Mouse (Mus musculus): ENCODE measurements around the gene Pts. TPM values are rescaled to one million over a fixed set of nuclear protein-coding genes. Genes with fewer than 3 reads are reported as not detected.

Gene Pts
- 44.6 and 48.9 TPM in 2 replicates for polyA plus RNA-seq (2015; fragmentation: Nextera tagmentation; extraction: Ambion mirVana)

- H3K9me3 ChIP-seq (ENCODE audit: low read length) = no peaks in the 10 kb centered on the region
- no peaks in the 10 kb centered on the region for H3K27me3 ChIP-seq (ENCODE audit: insufficient read depth, low read length)
- DNase-seq = peak; percentile 99
- ATAC-seq = peak; percentile 99
- H3K4me1 ChIP-seq (ENCODE audit: insufficient read depth) = peaks cover 11% of the 10 kb centered on the region; the same call in 1 of the 2 replicates
- peak within 1 kb of the TSS; percentile 90 for H3K4me2 ChIP-seq (ENCODE audit: low read depth, low read length)
- H3K36me3 ChIP-seq (replicated peaks; ENCODE audit: insufficient read depth, low read length) = peaks cover 11% of the 10 kb centered on the region; the same call in 1 of the 2 replicates
- peak within 1 kb of the TSS; percentile 70 for H3K4me3 ChIP-seq (ENCODE audit: low read depth, low read length)
- peak within 1 kb of the TSS; percentile 76 for H3K27ac ChIP-seq (ENCODE audit: low read depth)
- 1% methylated on average over 54 of the region's 54 CpGs for WGBS (ENCODE audit: insufficient replicate concordance)
- H3K9ac ChIP-seq (replicated peaks) = peak within 1 kb of the TSS; percentile 71
- peak; percentile 94 for TF ChIP-seq CTCF (IDR thresholded peaks at IDR 0.05; ENCODE audit: low read depth)
- no peak for TF ChIP-seq EP300 (IDR thresholded peaks at IDR 0.05; ENCODE audit: low read depth)
Measured at GRCm38 (mm10) chr9:50528293-50528892, at the start of gene Pts. TSS of gene Pts (minus strand) at chr9:50528724.

GRCm38 (mm10) chr9:50569599-50570525 lies 41.3 kb upstream of the Pts start:
- Histone ChIP-seq H3K9ac (replicated peaks) (no peak overlapping the region), H3K4me1 (ENCODE audit: insufficient read depth) (no peaks in the 10 kb centered on the region), H3K9me3 (ENCODE audit: low read length) (no peaks in the 10 kb centered on the region), H3K4me2 (ENCODE audit: low read depth, low read length) (no peak overlapping the region), H3K27ac (ENCODE audit: low read depth) (no peak overlapping the region), H3K36me3 (replicated peaks; ENCODE audit: insufficient read depth, low read length) (no peaks in the 10 kb centered on the region), H3K4me3 (ENCODE audit: low read depth, low read length) (no peak overlapping the region), H3K27me3 (ENCODE audit: insufficient read depth, low read length) (no peaks in the 10 kb centered on the region)
- TF ChIP-seq EP300 (IDR thresholded peaks at IDR 0.05; ENCODE audit: low read depth) (no peak), CTCF (IDR thresholded peaks at IDR 0.05; ENCODE audit: low read depth) (no peak)
- WGBS (ENCODE audit: insufficient replicate concordance) = 63% methylated on average over 10 of the region's 10 CpGs
- ATAC-seq = no peak
- DNase-seq = no peak

- Histone ChIP-seq H3K27me3 (ENCODE audit: insufficient read depth, low read length) (no peaks in the 10 kb centered on the region), H3K4me1 (ENCODE audit: insufficient read depth) (no peaks in the 10 kb centered on the region), H3K27ac (ENCODE audit: low read depth) (peak overlapping the region; percentile 16; the same call in 1 of the 2 replicates), H3K4me3 (ENCODE audit: low read depth, low read length) (no peak overlapping the region), H3K9ac (replicated peaks) (no peak overlapping the region), H3K4me2 (ENCODE audit: low read depth, low read length) (no peak overlapping the region), H3K9me3 (ENCODE audit: low read length) (no peaks in the 10 kb centered on the region), H3K36me3 (replicated peaks; ENCODE audit: insufficient read depth, low read length) (no peaks in the 10 kb centered on the region)
- 83% methylated on average over 2 of the region's 2 CpGs for WGBS (ENCODE audit: insufficient replicate concordance)
- no peak for ATAC-seq
- TF ChIP-seq CTCF (IDR thresholded peaks at IDR 0.05; ENCODE audit: low read depth) (no peak), EP300 (IDR thresholded peaks at IDR 0.05; ENCODE audit: low read depth) (peak; percentile 3; the same call in 1 of the 2 replicates)
- no peak for DNase-seq
Measured at GRCm38 (mm10) chr9:50567881-50568280, 39.4 kb upstream of the Pts start.

- H3K4me1 ChIP-seq (ENCODE audit: insufficient read depth) = no peaks in the 10 kb centered on the region
- no peaks in the 10 kb centered on the region for H3K36me3 ChIP-seq (replicated peaks; ENCODE audit: insufficient read depth, low read length)
- ATAC-seq = no peak
- H3K4me2 ChIP-seq (ENCODE audit: low read depth, low read length) = no peak overlapping the region
- WGBS (ENCODE audit: insufficient replicate concordance) = 57% methylated on average over 4 of the region's 4 CpGs
- no peak overlapping the region for H3K9ac ChIP-seq (replicated peaks)
- DNase-seq = no peak
- H3K4me3 ChIP-seq (ENCODE audit: low read depth, low read length) = no peak overlapping the region
- H3K27me3 ChIP-seq (ENCODE audit: insufficient read depth, low read length) = no peaks in the 10 kb centered on the region
- no peaks in the 10 kb centered on the region for H3K9me3 ChIP-seq (ENCODE audit: low read length)
- peak; percentile 22; the same call in 1 of the 2 replicates for TF ChIP-seq EP300 (IDR thresholded peaks at IDR 0.05; ENCODE audit: low read depth)
- no peak for TF ChIP-seq CTCF (IDR thresholded peaks at IDR 0.05; ENCODE audit: low read depth)
- H3K27ac ChIP-seq (ENCODE audit: low read depth) = no peak overlapping the region
Measured at GRCm38 (mm10) chr9:50567372-50567771, 38.8 kb upstream of the Pts start.

GRCm38 (mm10) chr9:50565940-50566339 lies 37.4 kb upstream of the Pts start:
- H3K4me1 ChIP-seq (ENCODE audit: insufficient read depth) = no peaks in the 10 kb centered on the region
- H3K27me3 ChIP-seq (ENCODE audit: insufficient read depth, low read length) = no peaks in the 10 kb centered on the region
- no peak overlapping the region for H3K4me3 ChIP-seq (ENCODE audit: low read depth, low read length)
- no peaks in the 10 kb centered on the region for H3K36me3 ChIP-seq (replicated peaks; ENCODE audit: insufficient read depth, low read length)
- H3K4me2 ChIP-seq (ENCODE audit: low read depth, low read length) = no peak overlapping the region
- no peak overlapping the region for H3K9ac ChIP-seq (replicated peaks)
- TF ChIP-seq EP300 (IDR thresholded peaks at IDR 0.05; ENCODE audit: low read depth) = no peak
- no peak for TF ChIP-seq CTCF (IDR thresholded peaks at IDR 0.05; ENCODE audit: low read depth)
- DNase-seq (no peak), ATAC-seq (no peak)
- WGBS (ENCODE audit: insufficient replicate concordance) = 43% methylated on average over 4 of the region's 4 CpGs
- no peak overlapping the region for H3K27ac ChIP-seq (ENCODE audit: low read depth)
- H3K9me3 ChIP-seq (ENCODE audit: low read length) = no peaks in the 10 kb centered on the region

- Histone ChIP-seq H3K9me3 (ENCODE audit: low read length) (no peaks in the 10 kb centered on the region), H3K4me3 (ENCODE audit: low read depth, low read length) (no peak overlapping the region), H3K36me3 (replicated peaks; ENCODE audit: insufficient read depth, low read length) (no peaks in the 10 kb centered on the region), H3K27ac (ENCODE audit: low read depth) (no peak overlapping the region), H3K27me3 (ENCODE audit: insufficient read depth, low read length) (no peaks in the 10 kb centered on the region), H3K4me2 (ENCODE audit: low read depth, low read length) (no peak overlapping the region), H3K9ac (replicated peaks) (no peak overlapping the region), H3K4me1 (ENCODE audit: insufficient read depth) (no peaks in the 10 kb centered on the region)
- TF ChIP-seq EP300 (IDR thresholded peaks at IDR 0.05; ENCODE audit: low read depth) (no peak), CTCF (IDR thresholded peaks at IDR 0.05; ENCODE audit: low read depth) (no peak)
- WGBS (ENCODE audit: insufficient replicate concordance) = 69% methylated on average over 7 of the region's 7 CpGs
- no peak for DNase-seq
- ATAC-seq = no peak
Measured at GRCm38 (mm10) chr9:50565173-50565572, 36.6 kb upstream of the Pts start.

All from liver, postnatal 0 days (tissue).